Mouse (Mus musculus): ENCODE measurements around the gene Nfyc. TPM values are rescaled to one million over a fixed set of nuclear protein-coding genes. Genes with fewer than 3 reads are reported as not detected.

Gene Nfyc
- total RNA-seq, 2 experiments from 2014 or later: 48.7 to 49.1 TPM

- DNase-seq (ENCODE audit: extremely low spot score in 1 of 2, low spot score in 1 of 2): no peak
Observed at GRCm38 (mm10) chr4:120721574-120721973, 109.8 kb downstream of the Nfyc start.

GRCm38 (mm10) chr4:120719152-120719551, 112.2 kb downstream of the Nfyc start:
- no peak for DNase-seq (ENCODE audit: extremely low spot score in 1 of 2, low spot score in 1 of 2)

GRCm38 (mm10) chr4:120717591-120717990, 113.8 kb downstream of the Nfyc start:
- peak in 1 of 2 experiments; percentile 19 for DNase-seq (ENCODE audit: extremely low spot score in 1 of 2, low spot score in 1 of 2)

GRCm38 (mm10) chr4:120716765-120717164, 114.6 kb downstream of the Nfyc start:
- DNase-seq (ENCODE audit: extremely low spot score in 1 of 2, low spot score in 1 of 2): no peak

- peak in 1 of 2 experiments; percentile 31 for DNase-seq (ENCODE audit: extremely low spot score in 1 of 2, low spot score in 1 of 2)
Observed at GRCm38 (mm10) chr4:120716141-120716571, 115.2 kb downstream of the Nfyc start.

GRCm38 (mm10) chr4:120713856-120714497, 117.4 kb downstream of the Nfyc start:
- DNase-seq (ENCODE audit: extremely low spot score in 1 of 2, low spot score in 1 of 2): no peak

GRCm38 (mm10) chr4:120713021-120713420, 118.4 kb downstream of the Nfyc start:
- DNase-seq (ENCODE audit: extremely low spot score in 1 of 2, low spot score in 1 of 2): no peak

DNA sequence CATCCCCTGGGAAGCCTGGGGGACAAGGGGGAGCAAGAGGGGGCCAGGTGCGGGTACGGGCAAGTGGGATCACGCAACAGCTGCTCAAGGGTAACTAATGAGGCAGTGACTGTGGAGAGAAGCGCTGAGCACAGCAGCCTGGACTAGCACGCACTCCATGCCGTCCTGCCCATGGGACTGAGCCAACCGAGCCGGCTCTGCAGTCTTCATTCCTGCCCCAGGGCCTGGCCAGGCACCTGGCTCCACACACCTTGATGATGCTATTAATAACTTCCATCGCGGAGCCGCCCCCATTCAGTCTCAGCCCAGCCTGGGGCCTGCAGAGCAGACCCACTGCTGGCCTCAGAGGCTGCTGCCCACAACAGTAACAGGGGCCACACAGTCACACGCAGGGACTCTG, 119.1 kb downstream of the Nfyc start:
- no peak for DNase-seq (ENCODE audit: extremely low spot score in 1 of 2, low spot score in 1 of 2)

Small RNA genes within 50 kb of the gene (microRNA-seq; reads per million reads assigned to microRNA genes)
- gene Gm23936: 0 reads per million in 2 experiments
- gene Mir30c-1: 84.8 to 159 reads per million in 2 experiments
- gene Mir30e: 0 reads per million in 2 experiments
- 0 reads per million in 2 experiments for gene Mir30f

Other genes starting within 250 kb of the Nfyc start
- not detected for gene Gm8439, start 242.8 kb downstream of the Nfyc start, total RNA-seq (2021)
- gene Cited4, start 165.0 kb downstream of the Nfyc start, total RNA-seq (2021): 1 to 10 TPM; 1.8 to 2.8 TPM
- gene Kcnq4, start 83.0 kb downstream of the Nfyc start, total RNA-seq (2021): 1 to 10 TPM; 4.8 to 6.2 TPM
- 10 to 100 TPM; 24.2 to 30.6 TPM for gene Rims3, start 23.2 kb upstream of the Nfyc start, total RNA-seq (2021)
- 10 to 100 TPM; 13.1 to 14.1 TPM for gene Exo5, start 93.4 kb upstream of the Nfyc start, total RNA-seq (2021)
- gene Zfp69, start 120.1 kb upstream of the Nfyc start, total RNA-seq (2021): 1 to 10 TPM; 1.9 to 2.2 TPM
- 100 to 1,000 TPM; 156 to 157 TPM for gene Smap2, start 185.7 kb upstream of the Nfyc start, total RNA-seq (2021)
- 1 to 10 TPM; 3.4 to 3.8 TPM for gene Col9a2, start 207.8 kb upstream of the Nfyc start, total RNA-seq (2021)

Data from layer of hippocampus, postnatal 25 days (tissue).